Mouse (Mus musculus) hindbrain, postnatal 0 days (tissue): ENCODE data around the gene Dnajc25. TPM values are rescaled to one million over a fixed set of nuclear protein-coding genes. Genes with fewer than 3 reads are reported as not detected.

Source experiments
- ATAC-seq: fragments of 200-750 bp; cut with Nextera tagmentation; 2 replicates; pipeline ENCODE4 v1.8.0; 2017; ENCODE audit warnings: mild to moderate bottlenecking, moderate TSS enrichment, moderate library complexity
- DNase-seq: peaks from one replicate; pipeline ENCODE4 v3.0.0-alpha.2; 2015; ENCODE audit warnings: low spot score
- H3K27ac ChIP-seq: fragments of 300-500 bp; sonication (generic); 2 replicates; pipeline ENCODE4 v1.5.1; 2014; ENCODE audit warnings: mild to moderate bottlenecking
- H3K27me3 ChIP-seq: fragments of 300-500 bp; sonication (generic); 2 replicates; pipeline ENCODE4 v1.6.1; 2014; ENCODE audit warnings: low read length, mixed read lengths; ENCODE audit not compliant: insufficient read depth
- H3K36me3 ChIP-seq: fragments of 300-500 bp; sonication (generic); 2 replicates; pipeline ENCODE4 v1.6.1; 2014; ENCODE audit warnings: low read length, mixed read lengths; ENCODE audit not compliant: insufficient read depth
- H3K4me1 ChIP-seq: fragments of 300-500 bp; sonication (generic); 2 replicates; pipeline ENCODE4 v1.6.1; 2014; ENCODE audit warnings: antibody characterized with exemption, low read length, mixed read lengths; ENCODE audit not compliant: insufficient read depth
- H3K4me2 ChIP-seq: fragments of 300-500 bp; sonication (generic); 2 replicates; pipeline ENCODE4 v1.6.1; 2014; ENCODE audit warnings: low read depth, mild to moderate bottlenecking, low read length, moderate library complexity, mixed read lengths
- H3K4me3 ChIP-seq: fragments of 300-500 bp; sonication (generic); 2 replicates; pipeline ENCODE4 v1.5.1; 2014; ENCODE audit warnings: low read length
- H3K9ac ChIP-seq: fragments of 300-500 bp; sonication (generic); replicated peaks from 2 replicates; pipeline ENCODE4 v1.6.1; 2014; ENCODE audit warnings: mild to moderate bottlenecking, low read length, moderate library complexity, mixed read lengths
- H3K9me3 ChIP-seq: fragments of 300-500 bp; sonication (generic); 2 replicates; pipeline ENCODE4 v1.6.1; 2016; ENCODE audit warnings: low read length, mixed read lengths
- CTCF ChIP-seq: IDR thresholded peaks from 2 replicates; pipeline ENCODE4 v1.5.1; 2016; ENCODE audit warnings: antibody characterized with exemption, control low read depth, low read depth
- WGBS: fragments of 180-500 bp; shearing (Covaris S2); extraction: QIAGEN DNeasy Blood & Tissue Kit; methylation state at CpG from one replicate; pipeline ENCODE4 v1.1.7; 2014; 5-methylcytosine and 5-hydroxymethylcytosine counted together
- polyA plus RNA-seq: library from polyadenylated mRNA; unstranded; fragments of >200 nt; fragmentation: Nextera tagmentation; extraction: Ambion mirVana; gene quantifications from 2 replicates; pipeline ENCODE4 v1.2.1, GENCODE M21; 2015
- total RNA-seq: library from RNA; depleted of rRNA; stranded (reverse); fragments of >200 nt; gene quantifications from 2 replicates; pipeline ENCODE4 v1.2.3, GENCODE M21; 2014

Gene Dnajc25
- total and polyA plus RNA-seq, 2 experiments from 2014 or later: 2.7 to 9.4 TPM

- Histone ChIP-seq H3K27me3 (no peaks in the 10 kb centered on the region), H3K27ac (no peak overlapping the region), H3K9ac (no peak overlapping the region), H3K4me2 (peak overlapping the region; percentile 64), H3K36me3 (no peaks in the 10 kb centered on the region), H3K9me3 (no peaks in the 10 kb centered on the region), H3K4me1 (peaks cover 4% of the 10 kb centered on the region; the same call in 1 of the 2 replicates), H3K4me3 (no peak overlapping the region)
- ATAC-seq: no peak
- peak; percentile 81 for DNase-seq
- WGBS: 54% methylated on average over 13 of the region's 13 CpGs
- TF ChIP-seq CTCF: peak; percentile 85
These were observed 41.7 kb downstream of the Dnajc25 start for GRCm38 (mm10) chr4:59036490-59037127.

- no peaks in the 10 kb centered on the region for H3K9me3 ChIP-seq
- H3K36me3 ChIP-seq: no peaks in the 10 kb centered on the region
- no peak overlapping the region for H3K4me3 ChIP-seq
- no peaks in the 10 kb centered on the region for H3K27me3 ChIP-seq
- peaks cover 4% of the 10 kb centered on the region; the same call in 1 of the 2 replicates for H3K4me1 ChIP-seq
- H3K9ac ChIP-seq: no peak overlapping the region
- ATAC-seq (no peak), DNase-seq (no peak)
- no peak for TF ChIP-seq CTCF
- no peak overlapping the region for H3K4me2 ChIP-seq
- WGBS: 89% methylated on average over 3 of the region's 3 CpGs
- H3K27ac ChIP-seq: no peak overlapping the region
These were observed 42.7 kb downstream of the Dnajc25 start for GRCm38 (mm10) chr4:59037525-59037924.

- Histone ChIP-seq H3K9ac (no peak overlapping the region), H3K9me3 (no peaks in the 10 kb centered on the region), H3K4me3 (no peak overlapping the region), H3K36me3 (no peaks in the 10 kb centered on the region), H3K4me2 (no peak overlapping the region), H3K27me3 (no peaks in the 10 kb centered on the region), H3K4me1 (peaks cover 4% of the 10 kb centered on the region; the same call in 1 of the 2 replicates), H3K27ac (no peak overlapping the region)
- no peak for DNase-seq
- no peak for TF ChIP-seq CTCF
- WGBS: 85% methylated on average over 11 of the region's 11 CpGs
- no peak for ATAC-seq
These were observed 45.8 kb downstream of the Dnajc25 start for GRCm38 (mm10) chr4:59040397-59041287.

GRCm38 (mm10) chr4:59043074-59043473, 48.2 kb downstream of the Dnajc25 start:
- H3K4me1 ChIP-seq: no peaks in the 10 kb centered on the region
- TF ChIP-seq CTCF: no peak
- H3K27me3 ChIP-seq: no peaks in the 10 kb centered on the region
- H3K27ac ChIP-seq: no peak overlapping the region
- H3K4me2 ChIP-seq: no peak overlapping the region
- H3K9ac ChIP-seq: no peak overlapping the region
- no peaks in the 10 kb centered on the region for H3K36me3 ChIP-seq
- ATAC-seq: no peak
- H3K4me3 ChIP-seq: no peak overlapping the region
- H3K9me3 ChIP-seq: no peaks in the 10 kb centered on the region
- no peak for DNase-seq
- WGBS: 95% methylated on average over 5 of the region's 5 CpGs

GRCm38 (mm10) chr4:59043891-59044290, 49.0 kb downstream of the Dnajc25 start:
- Histone ChIP-seq H3K4me1 (no peaks in the 10 kb centered on the region), H3K4me3 (no peak overlapping the region), H3K9ac (no peak overlapping the region), H3K27me3 (no peaks in the 10 kb centered on the region), H3K27ac (no peak overlapping the region), H3K9me3 (no peaks in the 10 kb centered on the region), H3K4me2 (no peak overlapping the region), H3K36me3 (no peaks in the 10 kb centered on the region)
- WGBS: 91% methylated on average over 6 of the region's 6 CpGs
- TF ChIP-seq CTCF: no peak
- ATAC-seq (no peak), DNase-seq (no peak)

- WGBS: 19% methylated on average over 3 of the region's 3 CpGs
- TF ChIP-seq CTCF: no peak
- ATAC-seq: no peak
These were observed 52.4 kb downstream of the Dnajc25 start for GRCm38 (mm10) chr4:59047222-59047621.

More at GRCm38 (mm10) chr4:59047222-59047621, 52.4 kb downstream of the Dnajc25 start:
- Histone ChIP-seq H3K4me1 (no peaks in the 10 kb centered on the region), H3K27ac (no peak overlapping the region), H3K27me3 (no peaks in the 10 kb centered on the region), H3K4me3 (no peak overlapping the region), H3K9me3 (no peaks in the 10 kb centered on the region), H3K4me2 (no peak overlapping the region), H3K36me3 (no peaks in the 10 kb centered on the region), H3K9ac (no peak overlapping the region)
- no peak for DNase-seq
